Mouse (Mus musculus): Measurements from ENCODE around the gene Tgfbr3. TPM values are rescaled to one million over a fixed set of nuclear protein-coding genes. Genes with fewer than 3 reads are reported as not detected.

The Tgfbr3 gene
- 6.6 and 10.1 TPM in 2 replicates for polyA plus RNA-seq (2015; fragmentation: Nextera tagmentation; extraction: Ambion mirVana)

DNA sequence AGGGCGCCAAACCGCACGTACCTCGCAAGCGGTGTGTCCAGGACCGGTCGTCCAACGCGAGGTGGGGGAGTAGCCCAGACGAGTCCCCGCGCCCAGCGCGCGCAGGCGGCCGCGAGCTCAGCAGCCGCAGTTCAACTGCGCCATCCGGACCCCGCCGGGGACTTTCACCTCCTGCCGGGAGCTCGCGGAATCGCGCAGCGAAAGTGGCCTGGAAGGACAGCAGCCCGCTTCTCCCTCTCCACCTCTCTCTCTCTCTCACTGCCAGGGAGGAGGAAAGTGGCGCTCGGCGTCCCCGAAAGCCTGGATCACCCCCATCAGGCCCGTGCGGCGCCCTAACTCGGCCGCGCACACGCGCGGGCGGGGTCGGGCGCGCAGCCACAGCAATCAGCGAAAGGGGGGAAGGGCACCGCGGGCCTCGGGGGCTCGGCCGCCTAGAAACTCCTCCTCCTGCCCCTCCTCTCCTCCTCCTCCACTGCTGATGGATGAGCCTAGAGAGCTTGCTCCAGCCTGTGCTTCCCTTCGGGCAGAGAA lies at the start of gene Tgfbr3:
Gene Tgfbr3, minus strand, starts transcription at position 396 of the 531 bp plus-strand sequence.
- H3K9ac ChIP-seq (replicated peaks), result peak within 1 kb of the TSS; percentile 70
- peak within 1 kb of the TSS; percentile 69 for H3K4me3 ChIP-seq (replicated peaks)
- H3K27me3 ChIP-seq (replicated peaks), result peaks cover 8% of the 10 kb centered on the region; the same call in 1 of the 2 replicates
- H3K9me3 ChIP-seq (replicated peaks), result no peaks in the 10 kb centered on the region
- WGBS, result 1% methylated on average over 44 of the region's 54 CpGs
- peak within 1 kb of the TSS; percentile 79 for H3K27ac ChIP-seq (replicated peaks)
- H3K4me2 ChIP-seq, result peak within 1 kb of the TSS; percentile 87
- peak; percentile 93 for ATAC-seq (ENCODE audit: low FRiP score)
- no peaks in the 10 kb centered on the region for H3K36me3 ChIP-seq
- H3K4me1 ChIP-seq, result peaks cover 18% of the 10 kb centered on the region

DNA sequence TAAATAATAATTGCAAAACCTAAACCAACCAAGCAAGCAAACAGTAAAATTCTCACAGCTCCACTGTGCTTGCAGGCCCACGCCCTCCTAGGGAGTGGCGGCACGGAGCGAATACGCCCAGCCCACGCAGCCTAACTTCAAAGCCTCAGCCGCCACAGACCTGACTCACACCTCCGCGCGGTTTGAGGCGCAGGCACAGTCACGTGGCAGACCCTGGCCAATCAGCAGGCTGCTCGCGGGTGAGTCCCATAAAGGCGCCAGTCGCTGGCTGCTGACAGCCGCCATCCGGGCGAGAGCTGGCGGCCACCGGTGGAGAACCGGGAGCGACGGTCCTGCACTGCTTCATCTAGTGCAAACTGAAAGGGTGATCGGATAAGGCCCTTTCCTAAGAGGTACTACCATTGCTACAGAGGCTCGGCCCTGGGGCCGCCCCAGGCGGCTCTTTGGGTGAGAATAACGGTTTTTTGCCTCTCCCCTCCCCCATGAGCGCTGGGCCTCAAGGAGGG lies 41.5 kb upstream of the Tgfbr3 start, which contains the start of gene Brdt:
Gene Brdt, plus strand, starts transcription at position 244 of the 506 bp plus-strand sequence.
- Histone ChIP-seq H3K36me3 (no peaks in the 10 kb centered on the region), H3K9ac (replicated peaks) (no peak within 1 kb of the TSS), H3K4me1 (no peaks in the 10 kb centered on the region), H3K27ac (replicated peaks) (no peak within 1 kb of the TSS), H3K4me2 (no peak within 1 kb of the TSS), H3K27me3 (replicated peaks) (no peaks in the 10 kb centered on the region), H3K4me3 (replicated peaks) (no peak within 1 kb of the TSS), H3K9me3 (replicated peaks) (no peaks in the 10 kb centered on the region)
- no peak for ATAC-seq (ENCODE audit: low FRiP score)
- WGBS, result 94% methylated on average over 30 of the region's 30 CpGs

- no peak overlapping the region for H3K27ac ChIP-seq (replicated peaks)
- no peak overlapping the region for H3K4me3 ChIP-seq (replicated peaks)
- no peak for ATAC-seq (ENCODE audit: low FRiP score)
- H3K9ac ChIP-seq (replicated peaks), result no peak overlapping the region
- 0% methylated on average over 1 of the region's 1 CpGs for WGBS
- no peaks in the 10 kb centered on the region for H3K36me3 ChIP-seq
- no peaks in the 10 kb centered on the region for H3K27me3 ChIP-seq (replicated peaks)
- no peaks in the 10 kb centered on the region for H3K9me3 ChIP-seq (replicated peaks)
- no peak overlapping the region for H3K4me2 ChIP-seq
- no peaks in the 10 kb centered on the region for H3K4me1 ChIP-seq
Measured at GRCm38 (mm10) chr5:107320703-107321102, 31.3 kb upstream of the Tgfbr3 start.

DNA sequence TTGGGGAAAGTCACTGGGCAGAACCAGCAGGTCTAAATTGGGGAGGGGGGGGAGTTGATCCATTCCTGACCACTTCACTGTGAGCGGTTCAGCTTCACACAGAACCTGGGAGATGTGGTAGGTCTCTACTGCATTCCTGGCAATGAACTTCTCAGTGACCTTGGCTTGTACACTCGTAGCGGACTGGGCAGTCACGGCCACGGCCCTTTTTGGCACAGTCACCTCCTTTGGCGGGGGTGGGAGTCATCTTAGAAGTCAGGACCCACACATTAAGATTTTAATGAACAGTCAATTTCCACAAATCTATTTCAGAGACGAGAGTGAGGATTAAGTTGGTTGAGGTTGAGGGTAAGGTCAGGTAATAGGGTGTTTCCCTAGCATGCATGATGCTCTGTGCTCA lies 27.7 kb upstream of the Tgfbr3 start:
- H3K27me3 ChIP-seq (replicated peaks), result no peaks in the 10 kb centered on the region
- ATAC-seq (ENCODE audit: low FRiP score), result no peak
- no peak overlapping the region for H3K9ac ChIP-seq (replicated peaks)
- H3K4me3 ChIP-seq (replicated peaks), result no peak overlapping the region
- H3K27ac ChIP-seq (replicated peaks), result no peak overlapping the region
- no peaks in the 10 kb centered on the region for H3K9me3 ChIP-seq (replicated peaks)
- H3K4me2 ChIP-seq, result no peak overlapping the region
- no peaks in the 10 kb centered on the region for H3K36me3 ChIP-seq
- WGBS, result 95% methylated on average over 7 of the region's 7 CpGs
- H3K4me1 ChIP-seq, result no peaks in the 10 kb centered on the region

- Histone ChIP-seq H3K4me1 (no peaks in the 10 kb centered on the region), H3K4me2 (no peak overlapping the region), H3K9ac (replicated peaks) (no peak overlapping the region), H3K36me3 (no peaks in the 10 kb centered on the region), H3K27ac (replicated peaks) (no peak overlapping the region), H3K9me3 (replicated peaks) (no peaks in the 10 kb centered on the region), H3K27me3 (replicated peaks) (no peaks in the 10 kb centered on the region), H3K4me3 (replicated peaks) (no peak overlapping the region)
- WGBS, result 78% methylated on average over 4 of the region's 4 CpGs
- no peak for ATAC-seq (ENCODE audit: low FRiP score)
Measured at GRCm38 (mm10) chr5:107307432-107307831, 18.0 kb upstream of the Tgfbr3 start.

GRCm38 (mm10) chr5:107304117-107304825 lies 14.8 kb upstream of the Tgfbr3 start:
- no peak for ATAC-seq (ENCODE audit: low FRiP score)
- H3K4me3 ChIP-seq (replicated peaks), result no peak overlapping the region
- 82% methylated on average over 13 of the region's 13 CpGs for WGBS
- no peaks in the 10 kb centered on the region for H3K36me3 ChIP-seq
- no peak overlapping the region for H3K27ac ChIP-seq (replicated peaks)
- no peaks in the 10 kb centered on the region for H3K4me1 ChIP-seq
- no peak overlapping the region for H3K9ac ChIP-seq (replicated peaks)
- no peak overlapping the region for H3K4me2 ChIP-seq
- no peaks in the 10 kb centered on the region for H3K27me3 ChIP-seq (replicated peaks)
- H3K9me3 ChIP-seq (replicated peaks), result no peaks in the 10 kb centered on the region

DNA sequence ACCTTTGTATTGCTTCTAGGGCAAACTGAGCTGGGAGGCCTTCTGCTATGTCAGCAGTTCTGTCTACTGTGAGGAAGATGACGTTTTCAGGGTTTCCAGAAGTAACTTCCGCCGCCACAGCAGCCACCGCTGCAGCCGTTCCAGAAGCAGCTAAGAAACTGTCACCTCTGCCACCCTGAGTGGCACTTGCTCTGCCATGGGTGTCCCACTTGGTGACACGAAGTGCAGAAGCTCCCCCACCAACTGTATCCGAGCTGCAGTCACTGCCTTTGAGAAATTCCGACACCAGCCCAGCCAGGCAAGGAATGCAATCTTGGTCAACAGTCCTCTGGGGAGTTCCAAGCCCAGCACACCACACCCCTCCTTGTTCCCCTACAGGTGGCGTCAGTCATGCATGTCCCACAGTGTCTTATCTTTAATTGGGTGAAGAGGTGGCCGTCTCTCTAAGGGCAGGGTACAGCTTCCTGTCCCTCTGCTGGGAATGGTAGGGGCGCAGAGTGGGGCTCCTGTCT lies 14.0 kb upstream of the Tgfbr3 start:
- Histone ChIP-seq H3K4me3 (replicated peaks) (no peak overlapping the region), H3K36me3 (no peaks in the 10 kb centered on the region), H3K4me2 (no peak overlapping the region), H3K27ac (replicated peaks) (no peak overlapping the region), H3K9ac (replicated peaks) (no peak overlapping the region), H3K27me3 (replicated peaks) (no peaks in the 10 kb centered on the region), H3K4me1 (no peaks in the 10 kb centered on the region), H3K9me3 (replicated peaks) (no peaks in the 10 kb centered on the region)
- 46% methylated on average over 11 of the region's 11 CpGs for WGBS
- no peak for ATAC-seq (ENCODE audit: low FRiP score)

DNA sequence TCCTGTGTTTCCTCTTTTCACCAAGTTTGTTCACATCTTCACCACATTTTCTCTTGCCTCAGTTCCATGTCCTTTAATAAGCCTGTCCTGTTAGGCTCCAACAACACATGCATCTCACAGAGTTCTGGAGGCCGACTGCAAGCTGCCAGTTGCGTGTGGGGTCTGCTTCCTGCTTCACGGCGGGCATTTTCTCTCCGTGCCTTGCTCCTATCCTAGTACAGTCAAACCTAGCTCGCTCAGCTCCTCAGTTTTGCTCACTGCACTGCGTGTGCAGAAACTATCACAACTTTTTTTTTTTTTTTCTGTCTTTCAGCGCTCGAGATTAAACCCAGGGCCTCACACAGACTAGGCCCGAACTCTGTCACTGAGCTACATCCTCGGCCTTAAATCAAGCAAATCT lies 9.4 kb upstream of the Tgfbr3 start:
- H3K4me1 ChIP-seq, result peaks cover 7% of the 10 kb centered on the region
- no peaks in the 10 kb centered on the region for H3K27me3 ChIP-seq (replicated peaks)
- no peak overlapping the region for H3K4me3 ChIP-seq (replicated peaks)
- no peak overlapping the region for H3K9ac ChIP-seq (replicated peaks)
- H3K36me3 ChIP-seq, result no peaks in the 10 kb centered on the region
- H3K27ac ChIP-seq (replicated peaks), result no peak overlapping the region
- H3K4me2 ChIP-seq, result no peak overlapping the region
- no peak for ATAC-seq (ENCODE audit: low FRiP score)
- 82% methylated on average over 11 of the region's 11 CpGs for WGBS
- H3K9me3 ChIP-seq (replicated peaks), result no peaks in the 10 kb centered on the region

- H3K36me3 ChIP-seq, result no peaks in the 10 kb centered on the region
- whole genome bisulfite sequencing, result 29% methylated on average over 9 of the region's 9 CpGs
- H3K27me3 ChIP-seq (replicated peaks), result peaks cover 1% of the 10 kb centered on the region; the same call in 1 of the 2 replicates
- no peak overlapping the region for H3K9ac ChIP-seq (replicated peaks)
- H3K4me2 ChIP-seq, result no peak overlapping the region
- no peak overlapping the region for H3K27ac ChIP-seq (replicated peaks)
- ATAC-seq (ENCODE audit: low FRiP score), result no peak
- no peak overlapping the region for H3K4me3 ChIP-seq (replicated peaks)
- no peaks in the 10 kb centered on the region for H3K9me3 ChIP-seq (replicated peaks)
- H3K4me1 ChIP-seq, result peaks cover 7% of the 10 kb centered on the region
Measured at GRCm38 (mm10) chr5:107296512-107297322, 7.3 kb upstream of the Tgfbr3 start.

GRCm38 (mm10) chr5:107295817-107296511 lies 6.5 kb upstream of the Tgfbr3 start:
- Histone ChIP-seq H3K27me3 (replicated peaks) (peaks cover 7% of the 10 kb centered on the region; the same call in 1 of the 2 replicates), H3K27ac (replicated peaks) (no peak overlapping the region), H3K4me1 (peaks cover 7% of the 10 kb centered on the region), H3K36me3 (no peaks in the 10 kb centered on the region), H3K4me3 (replicated peaks) (no peak overlapping the region), H3K4me2 (no peak overlapping the region), H3K9ac (replicated peaks) (no peak overlapping the region), H3K9me3 (replicated peaks) (no peaks in the 10 kb centered on the region)
- ATAC-seq (ENCODE audit: low FRiP score), result no peak
- 78% methylated on average over 16 of the region's 16 CpGs for WGBS

All from neural tube, embryonic 15.5 days (tissue).